Mouse (Mus musculus) duodenum, adult 2 months (tissue): Measurements from ENCODE around the gene Myog. TPM values are rescaled to one million over a fixed set of nuclear protein-coding genes. Genes with fewer than 3 reads are reported as not detected.

Experiments
- polyA plus RNA-seq: library from polyadenylated mRNA; depleted of rRNA; stranded (reverse); fragments of >200 nt; gene quantifications from 2 replicates; pipeline ENCODE4 v1.2.3, GENCODE M21; 2012; ENCODE audit warnings: low replicate concordance; rRNA removed

Myog gene
- polyA plus RNA-seq: not detected in 2 replicates

DNA sequence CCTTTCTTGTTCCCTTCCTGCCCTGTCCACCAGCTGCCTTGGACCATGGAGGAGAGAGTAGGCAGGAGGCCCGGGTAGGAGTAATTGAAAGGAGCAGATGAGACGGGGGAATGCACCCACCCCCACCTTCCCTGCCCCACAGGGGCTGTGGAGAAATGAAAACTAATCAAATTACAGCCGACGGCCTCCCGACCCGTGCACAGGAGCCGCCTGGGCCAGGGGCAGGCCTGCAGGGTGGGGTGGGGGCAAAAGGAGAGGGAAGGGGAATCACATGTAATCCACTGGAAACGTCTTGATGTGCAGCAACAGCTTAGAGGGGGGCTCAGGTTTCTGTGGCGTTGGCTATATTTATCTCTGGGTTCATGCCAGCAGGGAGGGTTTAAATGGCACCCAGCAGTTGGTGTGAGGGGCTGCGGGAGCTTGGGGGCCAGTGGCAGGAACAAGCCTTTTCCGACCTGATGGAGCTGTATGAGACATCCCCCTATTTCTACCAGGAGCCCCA, at the start of gene Myog:
Gene Myog, plus strand, starts transcription at position 392 of the 502 bp plus-strand sequence.

DNA sequence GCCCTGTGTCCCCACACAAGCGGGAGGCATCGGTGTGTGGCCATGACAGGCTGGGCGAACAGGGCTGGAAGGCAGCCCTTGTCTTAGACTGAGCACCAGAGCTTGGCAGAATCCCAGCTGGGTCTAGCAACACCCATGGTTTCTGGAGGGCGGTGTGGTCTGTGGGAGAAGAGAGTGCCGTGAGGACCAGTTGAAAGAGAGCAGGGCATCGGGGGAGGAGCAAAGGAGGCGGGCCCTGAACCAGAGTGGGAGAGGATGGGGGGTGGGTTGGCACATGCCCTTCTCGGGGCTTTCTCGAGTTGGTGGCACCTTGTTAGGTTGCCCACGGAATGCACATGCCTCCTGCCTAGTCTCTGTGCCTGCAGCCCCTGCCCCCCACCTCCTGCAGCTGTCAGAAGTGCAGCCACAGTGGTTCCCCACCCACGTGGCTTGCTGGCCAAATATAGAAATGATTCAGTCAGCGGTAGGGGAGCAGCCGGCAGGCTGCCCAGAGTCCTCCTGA, 43.0 kb downstream of the Myog start, which contains the start of gene Ppfia4:
Gene Ppfia4, minus strand, starts transcription at position 159 of the 502 bp plus-strand sequence.

Other genes with a start within 250 kb of the Myog start
- 44.9 and 70.6 TPM in 2 replicates for gene Btg2, start 210.9 kb upstream of the Myog start, polyA plus RNA-seq
- 1.0 TPM in 1 of 2 replicates, not detected in the other for gene Chit1, start 178.7 kb upstream of the Myog start, polyA plus RNA-seq
- gene Chil1, start 107.8 kb upstream of the Myog start, polyA plus RNA-seq: 0.18 and 0.32 TPM in 2 replicates
- gene Mybph, start 96.5 kb upstream of the Myog start, polyA plus RNA-seq: 0.06 TPM in 1 of 2 replicates, not detected in the other
- 0.95 and 1.8 TPM in 2 replicates for gene Adora1, start 54.6 kb upstream of the Myog start, polyA plus RNA-seq
- gene Ppfia4, start 42.9 kb downstream of the Myog start, polyA plus RNA-seq: 7.8 and 11.5 TPM in 2 replicates
- 83.7 and 107 TPM in 2 replicates for gene Tmem183a, start 72.0 kb downstream of the Myog start, polyA plus RNA-seq
- not detected in 2 replicates for gene 4933406M09Rik, start 96.0 kb downstream of the Myog start, polyA plus RNA-seq
- 17.3 and 43.0 TPM in 2 replicates for gene Cyb5r1, start 115.6 kb downstream of the Myog start, polyA plus RNA-seq
- gene Adipor1, start 125.4 kb downstream of the Myog start, polyA plus RNA-seq: 118 and 137 TPM in 2 replicates
- gene Klhl12, start 165.5 kb downstream of the Myog start, polyA plus RNA-seq: 1.9 and 2.1 TPM in 2 replicates
- 5.8 and 9.4 TPM in 2 replicates for gene Rabif, start 204.7 kb downstream of the Myog start, polyA plus RNA-seq